Mouse (Mus musculus): Measurements from ENCODE around the gene Vopp1. TPM values are rescaled to one million over a fixed set of nuclear protein-coding genes. Genes with fewer than 3 reads are reported as not detected.

The Vopp1 gene
- polyA plus RNA-seq, 1 experiment from 2014 or later: 170 TPM

Other genes with a start within 250 kb of the Vopp1 start
- gene Herc6, start 244.2 kb downstream of the Vopp1 start, polyA plus RNA-seq (2015; fragmentation: Nextera tagmentation; extraction: Ambion mirVana): 0.82 and 1.3 TPM in 2 replicates
- gene Pyurf, start 133.1 kb downstream of the Vopp1 start, polyA plus RNA-seq (2015; fragmentation: Nextera tagmentation; extraction: Ambion mirVana): 14.5 and 14.9 TPM in 2 replicates
- 80.1 and 89.0 TPM in 2 replicates for gene Lancl2, start 122.6 kb downstream of the Vopp1 start, polyA plus RNA-seq (2015; fragmentation: Nextera tagmentation; extraction: Ambion mirVana)
- not detected in 2 replicates for gene Vmn1r21, start 25.2 kb upstream of the Vopp1 start, polyA plus RNA-seq (2015; fragmentation: Nextera tagmentation; extraction: Ambion mirVana)
- not detected in 2 replicates for gene Vmn1r22, start 82.9 kb upstream of the Vopp1 start, polyA plus RNA-seq (2015; fragmentation: Nextera tagmentation; extraction: Ambion mirVana)
- gene Vmn1r23, start 101.7 kb upstream of the Vopp1 start, polyA plus RNA-seq (2015; fragmentation: Nextera tagmentation; extraction: Ambion mirVana): not detected in 2 replicates
- gene Vmn1r24, start 136.3 kb upstream of the Vopp1 start, polyA plus RNA-seq (2015; fragmentation: Nextera tagmentation; extraction: Ambion mirVana): not detected in 2 replicates
- not detected in 2 replicates for gene Vmn1r25, start 155.7 kb upstream of the Vopp1 start, polyA plus RNA-seq (2015; fragmentation: Nextera tagmentation; extraction: Ambion mirVana)
- gene Vmn1r26, start 190.0 kb upstream of the Vopp1 start, polyA plus RNA-seq (2015; fragmentation: Nextera tagmentation; extraction: Ambion mirVana): not detected in 2 replicates